Mouse (Mus musculus) adrenal gland (tissue): ENCODE results near the gene Iqcb1.

Experiments
- microRNA-seq, 2 experiments: library from miRNA; unstranded; fragments of <30 nt; microRNA quantifications; one replicate each; pipeline ENCODE4; 2019

The Iqcb1 gene

Small RNA genes lying within 50 kb of the gene (microRNA-seq; reads per million reads assigned to microRNA genes)
- gene Gm22617 = 0 reads per million in 2 experiments
